Mouse (Mus musculus) bone marrow, adult 2 months (tissue): ENCODE measurements at regions not wholly inside any gene's neighbourhood (a gene's known extent, or its start where the extent isn't known, plus 50 kb on each side); places are given as distances from the start of the nearest gene placed in this dataset.
"Not testable (repeated sequence)": the region's sequence is repeated elsewhere in the genome, so short reads cannot be mapped to it uniquely, and the experiment has no call there.

Source experiments
- CTCF ChIP-seq: fragments of 200-500 bp; IDR thresholded peaks from 2 replicates; pipeline ENCODE4 v1.5.1; 2011; ENCODE audit warnings: low read length, control low read depth; ENCODE audit not compliant: control insufficient read depth, insufficient read depth
- POLR2A ChIP-seq: fragments of 200-500 bp; IDR thresholded peaks from 2 replicates; pipeline ENCODE4 v1.6.1; 2011; ENCODE audit warnings: low read depth, mild to moderate bottlenecking, control low read depth, low read length, borderline replicate concordance; ENCODE audit not compliant: control insufficient read depth

- not testable (repeated sequence) for TF ChIP-seq CTCF, POLR2A
These were observed 79.0 kb upstream of the Gm15446 start for GRCm38 (mm10) chr5:109844236-109844635.
